Mouse (Mus musculus) cortical plate, adult 2 months (tissue): ENCODE data around the gene Cfap157.

Source experiments
- CTCF ChIP-seq: fragments of 200-500 bp; IDR thresholded peaks from 2 replicates; pipeline ENCODE4 v1.5.1; 2011; ENCODE audit warnings: mild to moderate bottlenecking, control low read depth, low read length; ENCODE audit not compliant: insufficient read depth; ENCODE audit errors: extremely low read depth
- POLR2A ChIP-seq: fragments of 200-500 bp; IDR thresholded peaks from 2 replicates; pipeline ENCODE4 v1.6.1; 2011; ENCODE audit warnings: mild to moderate bottlenecking, low read length, control low read depth; ENCODE audit not compliant: insufficient read depth; ENCODE audit errors: extremely low read depth

GRCm38 (mm10) chr2:32818208-32818607 is 34.0 kb upstream of the Cfap157 start:
- no peak for TF ChIP-seq CTCF
- TF ChIP-seq POLR2A: no peak
